Mouse (Mus musculus) stomach, embryonic 15.5 days (tissue): ENCODE data around the gene Smtnl2. TPM values are rescaled to one million over a fixed set of nuclear protein-coding genes. Genes with fewer than 3 reads are reported as not detected.
"Not testable (repeated sequence)": the region's sequence is repeated elsewhere in the genome, so short reads cannot be mapped to it uniquely, and the experiment has no call there.

ENCODE experiments used
- ATAC-seq: fragments of 200-750 bp; cut with Nextera tagmentation; 2 replicates; pipeline ENCODE4 v1.8.0; 2017; ENCODE audit warnings: low read depth, moderate number of reproducible peaks, moderate TSS enrichment; ENCODE audit not compliant: insufficient read depth, low FRiP score
- H3K27ac ChIP-seq: fragments of 300-500 bp; sonication (generic); 2 replicates; pipeline ENCODE4 v1.5.1; 2015; ENCODE audit warnings: mild to moderate bottlenecking, inconsistent platforms
- H3K27me3 ChIP-seq: fragments of 300-500 bp; sonication (generic); replicated peaks from 2 replicates; pipeline ENCODE4 v1.6.1; 2015; ENCODE audit warnings: inconsistent platforms
- H3K36me3 ChIP-seq: fragments of 300-500 bp; sonication (generic); 2 replicates; pipeline ENCODE4 v1.6.1; 2015; ENCODE audit warnings: inconsistent platforms
- H3K4me1 ChIP-seq: fragments of 300-500 bp; sonication (generic); 2 replicates; pipeline ENCODE4 v1.6.1; 2015; ENCODE audit warnings: inconsistent platforms
- H3K4me2 ChIP-seq: fragments of 300-500 bp; sonication (generic); 2 replicates; pipeline ENCODE4 v1.6.1; 2015; ENCODE audit warnings: mild to moderate bottlenecking, inconsistent platforms
- H3K4me3 ChIP-seq: fragments of 300-500 bp; sonication (generic); replicated peaks from 2 replicates; pipeline ENCODE4 v1.5.1; 2015; ENCODE audit warnings: inconsistent platforms
- H3K9ac ChIP-seq: fragments of 300-500 bp; sonication (generic); 2 replicates; pipeline ENCODE4 v1.6.1; 2015; ENCODE audit warnings: inconsistent platforms
- H3K9me3 ChIP-seq: fragments of 300-500 bp; sonication (generic); 2 replicates; pipeline ENCODE4 v1.6.1; 2016; ENCODE audit warnings: inconsistent platforms
- WGBS: fragments of 180-500 bp; shearing (Covaris S2); methylation state at CpG from one replicate; pipeline ENCODE4 v1.1.7; 2015; 5-methylcytosine and 5-hydroxymethylcytosine counted together
- microRNA-seq: library from miRNA; unstranded; fragments of <30 nt; microRNA quantifications from one replicate; pipeline ENCODE4, GENCODE M21; 2016
- polyA plus RNA-seq: library from polyadenylated mRNA; unstranded; fragments of >200 nt; fragmentation: Nextera tagmentation; extraction: Ambion mirVana; gene quantifications from 2 replicates; pipeline ENCODE4 v1.2.1, GENCODE M21; 2015

Gene Smtnl2
- polyA plus RNA-seq, 1 experiment from 2014 or later = 50.8 TPM

GRCm38 (mm10) chr11:72348563-72348962 lies 63.0 kb downstream of the Smtnl2 start:
- Histone ChIP-seq H3K9ac (no peak overlapping the region), H3K27ac (no peak overlapping the region), H3K4me2 (no peak overlapping the region), H3K36me3 (no peaks in the 10 kb centered on the region), H3K9me3 (no peaks in the 10 kb centered on the region), H3K4me1 (0 out of 2 replicates have a peak, but pooled peaks cover 6% of the 10 kb centered on the region), H3K4me3 (no peak overlapping the region), H3K27me3 (no peaks in the 10 kb centered on the region)
- 43% methylated on average over 10 of the region's 10 CpGs for WGBS
- no peak for ATAC-seq

DNA sequence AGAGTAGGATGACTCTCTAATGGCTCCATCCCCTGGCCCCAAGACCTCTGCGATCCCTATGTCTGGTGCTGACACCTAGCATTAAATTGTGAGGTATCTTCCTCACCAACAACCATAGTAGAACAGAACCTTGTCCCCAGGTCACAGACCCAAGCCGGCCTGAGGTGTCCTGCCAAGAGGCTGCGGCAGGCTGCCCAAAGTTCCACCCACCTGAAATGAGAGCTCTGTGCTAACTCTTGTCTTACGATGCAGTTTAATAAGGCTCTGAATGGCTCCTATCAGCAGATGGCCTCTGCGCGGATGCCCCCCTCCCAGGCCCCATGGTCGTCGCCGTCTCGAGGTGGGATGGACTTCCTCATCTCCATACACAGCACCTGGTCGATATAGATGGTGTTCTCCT lies 67.0 kb downstream of the Smtnl2 start:
- Histone ChIP-seq H3K36me3 (no peaks in the 10 kb centered on the region), H3K4me3 (no peak overlapping the region), H3K27me3 (no peaks in the 10 kb centered on the region), H3K9me3 (no peaks in the 10 kb centered on the region), H3K9ac (no peak overlapping the region), H3K4me2 (no peak overlapping the region), H3K27ac (no peak overlapping the region), H3K4me1 (0 out of 2 replicates have a peak, but pooled peaks cover 6% of the 10 kb centered on the region)
- 85% methylated on average over 11 of the region's 11 CpGs for WGBS
- ATAC-seq = no peak

DNA sequence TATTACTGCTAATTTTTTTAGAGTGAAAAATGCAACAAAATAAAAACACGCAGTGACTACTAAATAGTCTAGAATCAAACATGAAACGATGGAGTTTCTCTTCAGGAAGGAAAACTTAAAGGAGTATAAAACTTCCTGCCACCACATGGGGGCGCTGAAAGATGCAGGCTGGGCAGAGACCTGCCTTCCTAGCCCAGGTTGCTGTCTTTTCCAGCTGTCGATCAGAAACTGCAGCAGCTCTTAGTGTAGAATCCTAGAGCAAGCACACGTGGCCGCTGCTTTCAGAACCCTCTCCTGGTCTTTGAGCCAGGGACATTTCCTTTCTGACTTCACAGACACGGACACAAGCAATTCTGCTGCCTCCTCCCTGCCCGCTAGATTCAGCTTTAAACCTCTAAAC lies 67.6 kb downstream of the Smtnl2 start:
- Histone ChIP-seq H3K9ac (no peak overlapping the region), H3K4me2 (no peak overlapping the region), H3K27ac (no peak overlapping the region), H3K9me3 (no peaks in the 10 kb centered on the region), H3K4me1 (0 out of 2 replicates have a peak, but pooled peaks cover 5% of the 10 kb centered on the region), H3K36me3 (no peaks in the 10 kb centered on the region), H3K4me3 (no peak overlapping the region), H3K27me3 (no peaks in the 10 kb centered on the region)
- no peak for ATAC-seq
- 21% methylated on average over 8 of the region's 8 CpGs for WGBS

- not testable (repeated sequence) for ATAC-seq, H3K4me2 ChIP-seq, H3K36me3 ChIP-seq, H3K27ac ChIP-seq, H3K4me3 ChIP-seq, H3K4me1 ChIP-seq, H3K9me3 ChIP-seq, H3K9ac ChIP-seq, H3K27me3 ChIP-seq
- 87% methylated on average over 5 of the region's 5 CpGs for WGBS
Measured at GRCm38 (mm10) chr11:72343238-72343625, 68.3 kb downstream of the Smtnl2 start.

DNA sequence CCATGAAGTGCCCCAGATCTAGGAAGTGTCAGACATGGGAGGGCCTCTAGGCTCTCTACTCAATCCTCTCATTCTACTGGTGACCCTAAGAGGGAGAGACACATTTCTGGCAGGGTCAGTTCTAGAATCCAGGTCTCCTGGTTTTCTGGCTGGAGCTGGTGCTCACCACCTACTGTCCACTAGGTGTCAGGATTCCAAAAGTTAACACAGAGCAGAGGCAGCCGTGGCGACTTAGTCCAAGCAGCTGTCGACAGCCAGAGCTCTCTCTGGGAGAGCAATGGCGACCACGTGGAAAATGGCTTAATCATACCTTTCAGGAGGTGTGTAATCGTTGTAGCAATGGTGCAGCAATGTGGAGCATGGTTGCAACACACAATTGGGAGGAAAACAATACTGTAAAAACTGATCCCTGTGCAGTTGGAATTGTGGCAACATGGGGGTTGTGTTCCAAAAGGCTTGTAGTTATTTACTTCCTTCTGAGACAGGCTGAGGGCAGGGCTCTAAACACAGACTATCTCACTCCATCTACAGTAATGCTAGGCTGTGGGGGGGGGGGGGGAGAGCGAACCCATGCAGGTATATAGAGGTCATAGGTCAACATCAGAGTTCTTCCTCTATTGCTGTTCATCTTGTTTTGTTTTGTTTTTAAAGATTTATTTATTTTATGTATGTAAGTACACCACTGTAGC lies 68.8 kb downstream of the Smtnl2 start:
- no peak overlapping the region for H3K27ac ChIP-seq
- no peaks in the 10 kb centered on the region for H3K9me3 ChIP-seq
- no peak overlapping the region for H3K4me2 ChIP-seq
- H3K4me3 ChIP-seq = no peak overlapping the region
- H3K27me3 ChIP-seq = no peaks in the 10 kb centered on the region
- no peak overlapping the region for H3K9ac ChIP-seq
- no peak for ATAC-seq
- no peaks in the 10 kb centered on the region for H3K4me1 ChIP-seq
- WGBS = 9% methylated on average over 7 of the region's 7 CpGs
- H3K36me3 ChIP-seq = no peaks in the 10 kb centered on the region

DNA sequence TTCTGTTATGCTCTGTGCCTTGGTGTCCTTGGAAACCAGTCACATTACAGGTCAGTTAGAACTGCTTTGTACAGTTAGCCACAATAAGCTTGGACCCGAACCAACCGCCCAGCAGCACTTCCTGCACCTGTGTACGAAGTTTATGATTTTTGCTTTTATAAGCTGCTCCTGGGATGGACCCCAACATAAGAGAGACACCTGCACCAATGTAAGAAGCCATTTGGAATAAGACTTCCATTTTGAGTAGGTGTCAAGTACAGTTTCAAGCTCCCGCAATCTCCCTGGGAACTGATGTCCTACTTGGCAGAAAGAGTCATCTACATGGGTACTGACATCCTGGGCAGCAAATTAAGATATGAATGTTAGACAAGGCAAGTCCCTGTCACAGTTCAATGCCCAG lies 71.8 kb downstream of the Smtnl2 start:
- Histone ChIP-seq H3K4me1 (no peaks in the 10 kb centered on the region), H3K4me3 (no peak overlapping the region), H3K9me3 (no peaks in the 10 kb centered on the region), H3K4me2 (no peak overlapping the region), H3K27me3 (no peaks in the 10 kb centered on the region), H3K36me3 (no peaks in the 10 kb centered on the region), H3K9ac (no peak overlapping the region), H3K27ac (no peak overlapping the region)
- 82% methylated on average over 4 of the region's 4 CpGs for WGBS
- no peak for ATAC-seq

Small RNA genes within 50 kb of the gene (microRNA-seq; reads per million reads assigned to microRNA genes)
- gene Mir6338 = not detected

Other genes with a start within 250 kb of the Smtnl2 start
- gene Gm43951, start 204.9 kb downstream of the Smtnl2 start, polyA plus RNA-seq = 0.19 and 0.48 TPM in 2 replicates
- 14.6 and 15.5 TPM in 2 replicates for gene 4933427D14Rik, start 204.3 kb downstream of the Smtnl2 start, polyA plus RNA-seq
- gene Txndc17, start 204.2 kb downstream of the Smtnl2 start, polyA plus RNA-seq = 229 and 231 TPM in 2 replicates
- 34.4 and 37.4 TPM in 2 replicates for gene Med31, start 196.1 kb downstream of the Smtnl2 start, polyA plus RNA-seq
- gene Slc13a5, start 144.5 kb downstream of the Smtnl2 start, polyA plus RNA-seq = 0.14 and 0.34 TPM in 2 replicates
- 5.3 and 6.0 TPM in 2 replicates for gene Xaf1, start 110.1 kb downstream of the Smtnl2 start, polyA plus RNA-seq
- gene Fbxo39, start 97.3 kb downstream of the Smtnl2 start, polyA plus RNA-seq = not detected in 2 replicates
- 0.67 and 0.68 TPM in 2 replicates for gene Tekt1, start 49.3 kb downstream of the Smtnl2 start, polyA plus RNA-seq
- gene Ggt6, start 23.8 kb upstream of the Smtnl2 start, polyA plus RNA-seq = 4.7 and 4.8 TPM in 2 replicates
- 144 and 159 TPM in 2 replicates for gene Mybbp1a, start 29.6 kb upstream of the Smtnl2 start, polyA plus RNA-seq
- 4.2 and 6.0 TPM in 2 replicates for gene Spns2, start 78.2 kb upstream of the Smtnl2 start, polyA plus RNA-seq
- gene Spns3, start 138.8 kb upstream of the Smtnl2 start, polyA plus RNA-seq = 0.61 and 0.98 TPM in 2 replicates
- 56.1 and 64.2 TPM in 2 replicates for gene Ube2g1, start 195.6 kb upstream of the Smtnl2 start, polyA plus RNA-seq